Mouse (Mus musculus): ENCODE results near the gene Cdkl2. TPM values are rescaled to one million over a fixed set of nuclear protein-coding genes. Genes with fewer than 3 reads are reported as not detected.
A peak's percentile ranks its signal among the peaks of the same experiment; 100 is the strongest.

Cdkl2 gene
- polyA plus RNA-seq, 1 experiment from 2014 or later = 2.7 TPM

GRCm38 (mm10) chr5:91961370-91961769 is 82.3 kb downstream of the Cdkl2 start:
- H3K4me1 ChIP-seq (ENCODE audit: control insufficient read depth, insufficient read depth, low read length) = peaks cover 14% of the 10 kb centered on the region
- H3K4me2 ChIP-seq (ENCODE audit: low read depth, low read length) = peak overlapping the region; percentile 63
- peaks cover 6% of the 10 kb centered on the region; the same call in 1 of the 2 replicates for H3K36me3 ChIP-seq (ENCODE audit: control insufficient read depth, insufficient read depth, low read length)
- peak overlapping the region; percentile 89; the same call in 1 of the 2 replicates for H3K9ac ChIP-seq (ENCODE audit: low read depth, low read length)
- ATAC-seq = peak; percentile 55
- peak overlapping the region; percentile 74 for H3K4me3 ChIP-seq (ENCODE audit: low read length)
- H3K9me3 ChIP-seq (ENCODE audit: control insufficient read depth, low read length) = no peaks in the 10 kb centered on the region
- peak overlapping the region; percentile 70 for H3K27ac ChIP-seq (ENCODE audit: low read length)
- H3K27me3 ChIP-seq (replicated peaks; ENCODE audit: control insufficient read depth, insufficient read depth, low read length) = no peaks in the 10 kb centered on the region
- 64% methylated on average over 1 of the region's 1 CpGs for WGBS

- H3K36me3 ChIP-seq (ENCODE audit: control insufficient read depth, insufficient read depth, low read length) = peaks cover 6% of the 10 kb centered on the region; the same call in 1 of the 2 replicates
- peak overlapping the region; percentile 25 for H3K4me3 ChIP-seq (ENCODE audit: low read length)
- H3K27ac ChIP-seq (ENCODE audit: low read length) = peak overlapping the region; percentile 51
- WGBS = 68% methylated on average over 3 of the region's 3 CpGs
- ATAC-seq = no peak
- H3K4me1 ChIP-seq (ENCODE audit: control insufficient read depth, insufficient read depth, low read length) = peaks cover 14% of the 10 kb centered on the region
- no peaks in the 10 kb centered on the region for H3K9me3 ChIP-seq (ENCODE audit: control insufficient read depth, low read length)
- H3K4me2 ChIP-seq (ENCODE audit: low read depth, low read length) = peak overlapping the region; percentile 63
- no peaks in the 10 kb centered on the region for H3K27me3 ChIP-seq (replicated peaks; ENCODE audit: control insufficient read depth, insufficient read depth, low read length)
- peak overlapping the region; percentile 36; the same call in 1 of the 2 replicates for H3K9ac ChIP-seq (ENCODE audit: low read depth, low read length)
Observed at GRCm38 (mm10) chr5:91960606-91961254, 83.0 kb downstream of the Cdkl2 start.

- Histone ChIP-seq H3K4me2 (ENCODE audit: low read depth, low read length) (peak overlapping the region; percentile 63), H3K27ac (ENCODE audit: low read length) (no peak overlapping the region), H3K9ac (ENCODE audit: low read depth, low read length) (no peak overlapping the region), H3K4me3 (ENCODE audit: low read length) (no peak overlapping the region), H3K27me3 (replicated peaks; ENCODE audit: control insufficient read depth, insufficient read depth, low read length) (no peaks in the 10 kb centered on the region), H3K36me3 (ENCODE audit: control insufficient read depth, insufficient read depth, low read length) (peaks cover 6% of the 10 kb centered on the region; the same call in 1 of the 2 replicates), H3K9me3 (ENCODE audit: control insufficient read depth, low read length) (no peaks in the 10 kb centered on the region), H3K4me1 (ENCODE audit: control insufficient read depth, insufficient read depth, low read length) (peaks cover 14% of the 10 kb centered on the region)
- ATAC-seq = no peak
- WGBS = 73% methylated on average over 1 of the region's 1 CpGs
Observed at GRCm38 (mm10) chr5:91959986-91960385, 83.7 kb downstream of the Cdkl2 start.

GRCm38 (mm10) chr5:91959096-91959495 is 84.6 kb downstream of the Cdkl2 start:
- no peaks in the 10 kb centered on the region for H3K27me3 ChIP-seq (replicated peaks; ENCODE audit: control insufficient read depth, insufficient read depth, low read length)
- no peak for ATAC-seq

GRCm38 (mm10) chr5:91956991-91957760 is 86.5 kb downstream of the Cdkl2 start:
- ATAC-seq = no peak
- Histone ChIP-seq H3K27me3 (replicated peaks; ENCODE audit: control insufficient read depth, insufficient read depth, low read length) (no peaks in the 10 kb centered on the region), H3K27ac (ENCODE audit: low read length) (no peak overlapping the region), H3K36me3 (ENCODE audit: control insufficient read depth, insufficient read depth, low read length) (peaks cover 8% of the 10 kb centered on the region; the same call in 1 of the 2 replicates), H3K9ac (ENCODE audit: low read depth, low read length) (no peak overlapping the region), H3K9me3 (ENCODE audit: control insufficient read depth, low read length) (no peaks in the 10 kb centered on the region), H3K4me3 (ENCODE audit: low read length) (no peak overlapping the region), H3K4me1 (ENCODE audit: control insufficient read depth, insufficient read depth, low read length) (peaks cover 12% of the 10 kb centered on the region), H3K4me2 (ENCODE audit: low read depth, low read length) (no peak overlapping the region)
- 92% methylated on average over 3 of the region's 3 CpGs for WGBS

More at GRCm38 (mm10) chr5:91959096-91959495, 84.6 kb downstream of the Cdkl2 start:
- 77% methylated on average over 1 of the region's 1 CpGs for WGBS
- peaks cover 14% of the 10 kb centered on the region for H3K4me1 ChIP-seq (ENCODE audit: control insufficient read depth, insufficient read depth, low read length)
- no peaks in the 10 kb centered on the region for H3K9me3 ChIP-seq (ENCODE audit: control insufficient read depth, low read length)
- no peak overlapping the region for H3K27ac ChIP-seq (ENCODE audit: low read length)
- H3K4me3 ChIP-seq (ENCODE audit: low read length) = no peak overlapping the region
- H3K9ac ChIP-seq (ENCODE audit: low read depth, low read length) = no peak overlapping the region
- peaks cover 6% of the 10 kb centered on the region; the same call in 1 of the 2 replicates for H3K36me3 ChIP-seq (ENCODE audit: control insufficient read depth, insufficient read depth, low read length)
- no peak overlapping the region for H3K4me2 ChIP-seq (ENCODE audit: low read depth, low read length)

Other genes with a start within 250 kb of the Cdkl2 start
- gene Rchy1, start 80.8 kb downstream of the Cdkl2 start, polyA plus RNA-seq (2015; fragmentation: Nextera tagmentation; extraction: Ambion mirVana) = 75.1 and 77.3 TPM in 2 replicates
- gene Odaph, start 56.4 kb downstream of the Cdkl2 start, polyA plus RNA-seq (2015; fragmentation: Nextera tagmentation; extraction: Ambion mirVana) = not detected in 2 replicates
- gene G3bp2, start 39.8 kb upstream of the Cdkl2 start, polyA plus RNA-seq (2015; fragmentation: Nextera tagmentation; extraction: Ambion mirVana) = 147 and 167 TPM in 2 replicates
- gene Uso1, start 94.1 kb upstream of the Cdkl2 start, polyA plus RNA-seq (2015; fragmentation: Nextera tagmentation; extraction: Ambion mirVana) = 43.5 and 46.7 TPM in 2 replicates
- gene U90926, start 171.5 kb upstream of the Cdkl2 start, polyA plus RNA-seq (2015; fragmentation: Nextera tagmentation; extraction: Ambion mirVana) = not detected in 2 replicates
- 0.57 and 0.88 TPM in 2 replicates for gene Ppef2, start 212.4 kb upstream of the Cdkl2 start, polyA plus RNA-seq (2015; fragmentation: Nextera tagmentation; extraction: Ambion mirVana)
- gene Naaa, start 234.3 kb upstream of the Cdkl2 start, polyA plus RNA-seq (2015; fragmentation: Nextera tagmentation; extraction: Ambion mirVana) = 30.8 and 32.2 TPM in 2 replicates